Mouse (Mus musculus) layer of hippocampus, adult 9-10 months (tissue): ENCODE measurements around the gene Dhrs7.
A peak's percentile ranks its signal among the peaks of the same experiment; 100 is the strongest.
"Not testable (repeated sequence)": the region's sequence is repeated elsewhere in the genome, so short reads cannot be mapped to it uniquely, and the experiment has no call there.

Source experiments
- DNase-seq: peaks from one replicate; pipeline ENCODE4 v3.0.0; 2022; ENCODE audit warnings: low spot score

Gene Dhrs7

DNA sequence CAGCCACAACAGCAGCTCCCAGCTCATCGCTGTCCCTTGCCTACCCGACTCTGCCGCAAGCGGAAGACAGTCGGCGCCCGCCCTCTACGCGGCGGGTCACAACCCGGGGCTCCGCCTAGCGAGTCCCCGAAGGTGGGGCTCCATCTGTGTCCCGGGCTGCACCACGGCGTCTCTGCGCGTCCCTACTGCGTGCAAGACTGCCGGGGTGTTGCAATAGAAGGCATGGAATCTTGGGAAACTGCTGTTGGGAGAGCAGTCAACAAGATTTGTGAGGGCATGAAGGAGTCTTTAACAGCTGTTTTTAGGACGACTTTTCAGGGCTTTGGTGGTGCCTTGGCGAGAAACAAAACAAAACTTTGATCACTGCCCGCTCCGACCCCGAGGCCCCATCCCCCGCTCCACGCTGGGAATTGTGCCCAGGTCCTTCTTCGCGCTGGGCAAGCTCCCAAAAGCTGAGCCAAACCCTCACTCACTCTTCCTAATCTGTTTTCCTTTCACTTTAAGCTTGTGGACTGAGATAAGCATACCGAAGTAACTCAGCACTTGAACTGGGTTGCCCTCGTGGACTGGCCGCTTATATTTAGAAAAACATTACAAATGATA, at the start of gene Dhrs7:
TSS of gene Dhrs7 (minus strand) at position 175 of the 603 bp plus-strand sequence.
- peak; percentile 29 for DNase-seq

DNA sequence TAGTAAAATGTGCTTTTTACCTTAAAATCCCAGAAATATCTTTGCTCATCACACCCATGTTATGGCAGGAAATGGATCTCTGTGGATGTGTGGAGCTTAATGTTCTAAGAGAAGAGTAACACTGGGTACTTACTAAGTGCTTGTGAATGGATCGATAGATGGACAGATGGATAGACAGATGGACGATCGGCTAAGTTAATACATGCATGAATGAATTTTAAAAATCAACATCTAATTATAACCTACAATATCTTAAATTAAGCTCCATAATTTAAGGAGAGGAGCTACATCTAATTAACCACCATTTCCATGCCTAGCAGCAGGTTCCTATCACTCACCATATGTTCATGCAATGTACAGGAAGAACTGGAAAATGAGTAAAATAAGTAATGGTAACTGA, 45.3 kb upstream of the Dhrs7 start:
- DNase-seq, result peak; percentile 30

DNA sequence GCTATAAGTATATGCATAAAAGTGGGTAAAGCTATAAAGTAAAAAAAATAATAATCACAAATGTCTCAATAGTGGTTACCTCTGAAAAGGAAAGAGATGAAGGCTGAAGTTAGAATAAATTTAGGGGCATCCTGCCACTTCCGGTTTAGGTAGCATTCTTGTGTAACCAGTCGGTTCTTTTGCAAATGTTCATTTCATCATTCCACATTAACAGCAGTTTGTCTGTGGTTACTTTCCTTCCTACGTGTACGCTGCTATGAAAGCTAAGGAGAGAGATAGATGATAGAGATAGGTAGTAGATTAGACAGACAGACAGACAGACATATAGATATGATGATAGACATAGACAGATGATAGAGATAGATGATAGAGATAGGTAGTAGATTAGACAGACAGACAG, 39.4 kb upstream of the Dhrs7 start:
- no peak for DNase-seq

DNA sequence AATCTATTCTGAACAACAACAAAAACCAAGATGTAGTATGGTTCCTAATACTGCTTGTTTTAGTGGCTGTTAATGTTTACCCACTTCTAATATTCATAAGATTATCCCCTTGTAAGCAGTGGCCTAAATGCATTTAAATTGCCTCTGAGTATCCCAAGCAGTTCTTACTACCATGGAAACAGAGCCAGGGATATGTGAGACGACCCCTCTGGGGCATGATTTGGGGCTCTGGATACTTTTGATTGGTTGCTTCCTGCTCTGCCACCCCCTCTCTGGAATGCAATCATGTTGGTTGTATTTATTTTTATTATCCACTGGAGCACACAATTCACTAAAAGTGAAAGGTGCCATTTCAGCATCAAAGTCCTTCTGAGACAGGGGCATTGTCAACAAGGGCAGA, 35.3 kb upstream of the Dhrs7 start:
- DNase-seq, result no peak

- DNase-seq, result no peak
Measured at GRCm38 (mm10) chr12:72694901-72695463, 30.3 kb upstream of the Dhrs7 start.

GRCm38 (mm10) chr12:72694438-72694837, 29.7 kb upstream of the Dhrs7 start:
- DNase-seq, result no peak

- DNase-seq, result peak; percentile 35
Measured at GRCm38 (mm10) chr12:72693895-72694294, 29.2 kb upstream of the Dhrs7 start.

- DNase-seq, result not testable (repeated sequence)
Measured at GRCm38 (mm10) chr12:72688281-72688680, 23.6 kb upstream of the Dhrs7 start.

DNA sequence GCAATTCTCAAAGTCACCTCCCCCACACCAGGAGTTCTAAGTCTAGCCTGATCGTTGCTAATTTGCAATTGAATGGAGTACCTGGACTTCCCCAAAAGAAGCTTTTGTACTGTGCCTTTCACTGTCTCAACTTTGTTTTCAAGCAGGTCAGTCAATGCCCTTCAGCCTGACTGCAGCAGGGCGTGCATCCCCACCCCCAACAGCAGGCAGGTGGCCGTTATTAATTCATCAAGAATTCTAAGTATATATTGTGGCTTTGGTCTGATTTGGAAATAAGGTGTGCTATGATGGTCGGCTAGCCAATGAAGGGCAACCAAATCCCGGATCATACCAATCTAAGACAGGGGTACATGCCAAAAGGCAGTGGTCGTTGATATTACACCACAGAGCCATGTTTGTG, 23.0 kb upstream of the Dhrs7 start:
- DNase-seq, result not testable (repeated sequence)

DNA sequence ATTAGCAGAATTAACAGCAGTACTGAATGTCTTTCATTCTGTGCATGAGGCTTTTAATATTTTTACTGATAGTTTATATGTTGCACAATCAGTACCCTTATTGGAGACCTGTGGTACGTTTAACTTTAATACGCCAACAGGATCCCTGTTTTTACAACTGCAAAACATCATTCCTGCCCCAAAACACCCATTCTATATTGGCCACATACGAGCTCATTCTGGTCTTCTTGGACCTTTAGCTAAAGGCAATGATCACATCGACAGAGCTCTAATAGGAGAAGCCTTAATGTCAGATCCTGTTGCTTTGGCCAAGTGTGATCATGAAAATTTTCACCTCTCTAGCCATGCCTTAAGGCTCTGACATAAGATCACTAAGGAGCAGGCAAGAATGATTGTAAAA, 21.9 kb upstream of the Dhrs7 start:
- not testable (repeated sequence) for DNase-seq

DNA sequence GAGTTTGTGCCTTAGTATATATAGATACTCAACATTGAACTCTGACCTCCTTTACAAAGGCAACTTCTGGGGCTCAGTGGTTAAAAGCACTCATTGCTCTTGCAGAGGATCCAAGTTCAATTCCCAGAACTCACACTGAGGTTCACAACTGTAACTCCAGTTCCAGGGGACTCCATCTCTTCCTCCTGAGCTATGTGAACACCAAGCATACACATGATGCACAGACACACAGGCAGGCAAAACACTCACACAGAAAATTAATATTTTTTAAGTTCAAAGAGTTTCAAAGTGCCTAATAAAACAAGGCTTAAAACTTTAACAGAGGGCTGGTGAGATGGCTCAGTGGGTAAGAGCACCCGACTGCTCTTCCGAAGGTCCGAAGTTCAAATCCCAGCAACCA, 18.9 kb upstream of the Dhrs7 start:
- DNase-seq, result no peak

GRCm38 (mm10) chr12:72682511-72683282, 18.0 kb upstream of the Dhrs7 start:
- no peak for DNase-seq

- no peak for DNase-seq
Measured at GRCm38 (mm10) chr12:72681919-72682318, 17.2 kb upstream of the Dhrs7 start.

- DNase-seq, result no peak
Measured at GRCm38 (mm10) chr12:72679635-72680034, 14.9 kb upstream of the Dhrs7 start.

DNA sequence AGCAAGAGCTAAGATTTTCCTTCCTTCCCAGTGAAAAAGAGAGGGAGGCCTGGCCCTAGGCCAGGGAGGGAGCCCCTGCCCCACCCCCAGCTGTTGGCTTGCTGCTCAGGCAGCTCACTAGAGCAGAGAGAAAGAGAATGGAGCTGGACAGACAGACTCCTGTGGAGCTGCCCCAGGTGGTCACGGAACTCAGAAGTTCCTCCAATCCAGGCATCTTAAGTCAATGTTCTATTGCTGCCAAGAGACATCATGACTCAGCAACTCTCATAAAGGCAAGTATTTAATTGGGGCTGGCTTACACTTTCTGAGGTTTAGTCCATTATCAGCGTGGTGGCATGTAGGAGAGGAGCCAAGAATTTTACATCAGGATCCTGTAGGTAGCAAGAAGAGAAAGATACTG, 10.1 kb upstream of the Dhrs7 start:
- DNase-seq, result no peak

- no peak for DNase-seq
Measured at GRCm38 (mm10) chr12:72674079-72674797, 9.5 kb upstream of the Dhrs7 start.

DNA sequence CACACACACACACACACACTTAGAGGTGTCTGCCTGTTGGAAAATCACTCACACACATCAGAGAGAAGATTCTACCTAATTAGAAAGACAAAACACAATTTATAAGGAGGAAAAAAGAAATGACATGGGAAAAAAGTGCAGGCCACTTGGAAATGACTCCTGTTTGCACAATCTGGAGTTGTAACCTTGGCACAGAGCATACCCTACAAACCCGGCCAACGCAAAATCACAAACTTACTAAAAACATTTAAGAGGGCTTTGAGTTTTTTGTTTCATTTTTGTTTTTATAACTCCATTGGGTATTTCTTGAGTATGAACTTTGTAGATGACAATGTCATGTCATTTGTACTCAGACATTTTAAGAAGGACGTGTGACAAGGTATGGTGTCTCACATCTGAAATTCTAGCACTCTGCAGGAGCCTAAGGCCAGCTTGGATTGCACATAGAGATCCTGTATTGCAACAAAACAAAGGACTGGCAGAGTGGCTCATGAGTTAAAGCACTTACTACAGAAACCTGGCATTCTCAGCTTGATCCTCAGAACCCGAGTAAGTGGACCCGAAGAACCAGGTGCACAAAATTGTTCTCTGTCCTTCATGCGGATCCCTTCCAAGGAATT, 6.9 kb upstream of the Dhrs7 start:
- no peak for DNase-seq

- no peak for DNase-seq
Measured at GRCm38 (mm10) chr12:72670921-72671320, 6.2 kb upstream of the Dhrs7 start.

- no peak for DNase-seq
Measured at GRCm38 (mm10) chr12:72667868-72668469, 3.3 kb upstream of the Dhrs7 start.

GRCm38 (mm10) chr12:72666015-72666414, 1.3 kb upstream of the Dhrs7 start:
- no peak for DNase-seq

DNA sequence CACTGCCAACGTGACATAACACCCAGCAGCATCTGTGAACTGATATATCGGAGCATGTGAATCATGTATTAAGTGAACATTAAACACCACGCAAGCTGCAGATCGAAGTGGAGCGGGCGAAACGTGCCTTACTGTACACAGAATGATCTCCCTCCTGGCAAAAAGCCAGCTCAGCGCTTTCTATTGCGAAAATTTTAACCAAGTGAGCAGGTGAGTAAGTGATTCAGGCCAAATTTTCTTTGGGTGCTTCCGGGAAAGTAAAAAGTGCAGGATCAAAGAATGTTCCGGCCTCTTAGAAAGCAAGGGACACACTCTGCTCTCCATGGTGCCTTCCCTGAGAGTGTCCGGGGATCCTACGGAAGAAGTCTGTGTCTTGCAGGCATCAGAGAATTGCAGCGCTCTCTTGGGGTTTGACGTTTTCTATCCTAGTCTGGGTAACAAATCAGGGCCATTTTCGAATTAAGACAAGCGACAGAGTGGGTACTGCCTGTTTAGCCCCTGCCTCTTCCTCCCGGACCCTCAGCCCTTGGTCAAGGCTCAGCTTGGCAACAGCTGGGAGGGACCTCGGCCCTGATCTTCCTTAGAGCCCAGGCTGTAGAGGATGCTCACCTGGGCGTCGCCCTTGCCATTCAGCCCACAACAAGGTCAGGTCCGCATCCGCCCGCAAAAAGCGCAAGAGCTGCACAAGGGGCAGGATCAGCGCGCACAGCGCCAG, 532 bp downstream of the Dhrs7 start:
- DNase-seq, result no peak
